Mouse (Mus musculus): Measurements from ENCODE around the gene Scap. TPM values are rescaled to one million over a fixed set of nuclear protein-coding genes. Genes with fewer than 3 reads are reported as not detected.

Scap gene
- 45.3 and 46.2 TPM in 2 replicates for polyA plus RNA-seq (2015; fragmentation: Nextera tagmentation; extraction: Ambion mirVana)

DNA sequence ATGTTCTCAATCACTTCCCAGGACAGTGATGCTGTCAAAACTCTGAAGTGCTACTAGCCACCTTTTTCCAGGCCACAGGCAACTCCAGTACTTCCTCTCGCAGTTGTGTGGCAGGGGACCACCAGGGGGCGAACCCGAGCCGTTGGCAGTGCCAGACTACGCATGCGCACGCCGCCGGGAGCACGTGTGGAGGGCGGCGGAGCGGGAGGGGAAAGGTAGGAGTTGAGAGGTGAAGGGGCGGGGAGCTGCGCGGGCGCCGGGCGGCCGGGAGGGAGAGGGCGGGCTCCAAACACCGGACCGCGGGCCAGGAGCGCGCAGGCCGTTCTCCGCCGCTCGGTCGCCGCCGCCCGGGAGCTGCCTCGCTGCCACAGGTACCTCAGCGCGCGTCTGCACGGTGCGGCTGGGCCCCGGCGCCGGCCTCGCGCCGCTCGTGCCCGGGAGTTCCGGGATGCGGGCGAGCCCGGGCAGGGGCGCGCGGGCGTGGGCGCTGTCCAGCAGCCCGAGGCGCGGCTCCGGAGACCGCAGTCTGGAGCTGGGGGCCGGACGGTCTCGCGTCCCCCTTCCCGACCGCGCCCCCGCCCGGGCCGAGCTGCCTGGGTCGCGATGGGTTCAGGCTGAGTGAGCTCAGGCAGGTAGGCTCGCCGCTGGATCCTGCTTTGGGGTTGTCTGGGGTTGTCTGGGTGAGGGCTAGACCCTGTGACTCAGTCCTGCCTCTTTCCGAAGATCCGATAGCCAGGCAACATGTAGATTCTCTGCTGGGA, at the start of gene Scap:
TSS of gene Scap (plus strand) at position 154 of the 761 bp plus-strand sequence.
- peaks cover 20% of the 10 kb centered on the region for H3K4me1 ChIP-seq (replicated peaks)
- 0% methylated on average over 43 of the region's 78 CpGs for WGBS
- no peaks in the 10 kb centered on the region for H3K36me3 ChIP-seq
- ATAC-seq (ENCODE audit: low FRiP score): peak; percentile 90
- no peaks in the 10 kb centered on the region for H3K9me3 ChIP-seq
- peak within 1 kb of the TSS; percentile 91 for H3K4me3 ChIP-seq
- H3K27ac ChIP-seq: peak within 1 kb of the TSS; percentile 48; the same call in 1 of the 2 replicates
- H3K9ac ChIP-seq: peak within 1 kb of the TSS; percentile 85
- H3K27me3 ChIP-seq: no peaks in the 10 kb centered on the region
- peak within 1 kb of the TSS; percentile 76 for H3K4me2 ChIP-seq

DNA sequence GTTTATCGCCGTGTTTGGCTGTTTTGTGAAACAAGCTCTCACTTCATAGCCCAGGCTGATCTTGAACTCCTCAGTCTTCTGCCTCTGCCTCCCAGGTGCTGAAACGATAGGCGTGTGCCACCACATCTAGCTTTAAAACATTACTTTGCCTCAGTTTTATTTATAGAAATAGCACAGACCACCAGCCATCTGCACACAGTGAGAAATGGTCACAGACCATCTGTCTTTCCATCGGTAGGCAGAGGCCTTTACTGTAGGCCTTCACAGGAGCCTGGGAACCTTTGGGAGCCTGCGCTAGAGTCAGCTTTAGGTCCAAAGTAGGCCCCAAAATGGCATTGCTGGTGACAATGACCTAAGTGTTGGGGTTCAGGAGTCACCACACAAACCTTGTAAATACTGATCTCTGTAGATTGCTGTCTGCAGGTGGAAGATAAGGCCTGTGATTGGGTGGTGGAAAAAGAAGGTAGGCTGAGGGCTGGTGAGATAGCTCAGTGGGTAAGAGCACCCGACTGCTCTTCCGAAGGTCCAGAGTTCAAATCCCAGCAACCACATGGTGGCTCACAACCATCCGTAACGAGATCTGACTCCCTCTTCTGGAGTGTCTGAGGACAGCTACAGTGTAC, 48.9 kb upstream of the Scap start:
- Histone ChIP-seq H3K9ac (no peak overlapping the region), H3K27me3 (no peaks in the 10 kb centered on the region), H3K36me3 (no peaks in the 10 kb centered on the region), H3K4me2 (no peak overlapping the region), H3K9me3 (no peaks in the 10 kb centered on the region), H3K4me1 (replicated peaks) (0 out of 2 replicates have a peak, but pooled peaks cover 2% of the 10 kb centered on the region), H3K4me3 (no peak overlapping the region), H3K27ac (no peak overlapping the region)
- WGBS: 95% methylated on average over 10 of the region's 10 CpGs
- no peak for ATAC-seq (ENCODE audit: low FRiP score)

- Histone ChIP-seq H3K4me3 (no peak overlapping the region), H3K9me3 (no peaks in the 10 kb centered on the region), H3K4me2 (no peak overlapping the region), H3K4me1 (replicated peaks) (0 out of 2 replicates have a peak, but pooled peaks cover 2% of the 10 kb centered on the region), H3K9ac (no peak overlapping the region), H3K36me3 (no peaks in the 10 kb centered on the region), H3K27me3 (no peaks in the 10 kb centered on the region), H3K27ac (peak overlapping the region; percentile 60)
- 58% methylated on average over 7 of the region's 7 CpGs for WGBS
- ATAC-seq (ENCODE audit: low FRiP score): peak; percentile 52
These were observed 45.7 kb upstream of the Scap start for GRCm38 (mm10) chr9:110287321-110287924.

DNA sequence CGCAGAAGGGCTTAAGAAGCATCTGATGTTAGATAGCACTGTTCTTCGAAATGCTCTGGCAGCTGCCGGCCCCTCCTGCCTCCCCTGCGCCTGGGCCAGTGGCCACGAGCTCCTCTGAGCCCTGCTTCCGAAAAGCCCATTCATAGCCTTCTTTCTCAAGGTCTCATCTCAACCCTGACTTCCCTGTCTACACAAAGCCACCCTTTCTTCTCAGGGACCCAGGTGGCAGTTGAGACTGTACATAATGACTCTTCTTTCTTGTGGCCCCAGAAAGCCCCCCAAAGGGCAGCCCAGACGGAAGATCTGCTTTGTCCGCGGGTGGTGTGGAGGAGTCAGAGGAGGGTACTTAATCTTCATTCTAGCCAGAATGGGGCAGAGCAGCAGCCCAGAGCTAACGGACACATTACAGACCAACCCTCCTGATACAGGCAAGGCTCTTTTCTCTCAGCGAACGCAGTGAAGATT, 39.8 kb upstream of the Scap start:
- no peaks in the 10 kb centered on the region for H3K27me3 ChIP-seq
- peaks cover 9% of the 10 kb centered on the region for H3K4me1 ChIP-seq (replicated peaks)
- ATAC-seq (ENCODE audit: low FRiP score): no peak
- 0 out of 2 replicates have a peak overlapping the region, but pooled peaks have one; percentile 19 for H3K9ac ChIP-seq
- no peak overlapping the region for H3K4me2 ChIP-seq
- H3K36me3 ChIP-seq: no peaks in the 10 kb centered on the region
- no peaks in the 10 kb centered on the region for H3K9me3 ChIP-seq
- no peak overlapping the region for H3K4me3 ChIP-seq
- WGBS: 49% methylated on average over 12 of the region's 12 CpGs
- no peak overlapping the region for H3K27ac ChIP-seq

GRCm38 (mm10) chr9:110293873-110294415, 39.1 kb upstream of the Scap start:
- H3K9ac ChIP-seq: 0 out of 2 replicates have a peak overlapping the region, but pooled peaks have one; percentile 19
- no peaks in the 10 kb centered on the region for H3K36me3 ChIP-seq
- 86% methylated on average over 13 of the region's 13 CpGs for WGBS
- peaks cover 9% of the 10 kb centered on the region for H3K4me1 ChIP-seq (replicated peaks)
- H3K9me3 ChIP-seq: no peaks in the 10 kb centered on the region
- ATAC-seq (ENCODE audit: low FRiP score): no peak
- no peak overlapping the region for H3K4me2 ChIP-seq
- no peak overlapping the region for H3K27ac ChIP-seq
- H3K4me3 ChIP-seq: no peak overlapping the region
- no peaks in the 10 kb centered on the region for H3K27me3 ChIP-seq

- Histone ChIP-seq H3K36me3 (no peaks in the 10 kb centered on the region), H3K27me3 (no peaks in the 10 kb centered on the region), H3K4me3 (no peak overlapping the region), H3K9ac (no peak overlapping the region), H3K4me1 (replicated peaks) (peaks cover 9% of the 10 kb centered on the region), H3K4me2 (no peak overlapping the region), H3K9me3 (no peaks in the 10 kb centered on the region), H3K27ac (no peak overlapping the region)
- WGBS: 53% methylated on average over 3 of the region's 3 CpGs
- no peak for ATAC-seq (ENCODE audit: low FRiP score)
These were observed 38.3 kb upstream of the Scap start for GRCm38 (mm10) chr9:110294786-110295185.

DNA sequence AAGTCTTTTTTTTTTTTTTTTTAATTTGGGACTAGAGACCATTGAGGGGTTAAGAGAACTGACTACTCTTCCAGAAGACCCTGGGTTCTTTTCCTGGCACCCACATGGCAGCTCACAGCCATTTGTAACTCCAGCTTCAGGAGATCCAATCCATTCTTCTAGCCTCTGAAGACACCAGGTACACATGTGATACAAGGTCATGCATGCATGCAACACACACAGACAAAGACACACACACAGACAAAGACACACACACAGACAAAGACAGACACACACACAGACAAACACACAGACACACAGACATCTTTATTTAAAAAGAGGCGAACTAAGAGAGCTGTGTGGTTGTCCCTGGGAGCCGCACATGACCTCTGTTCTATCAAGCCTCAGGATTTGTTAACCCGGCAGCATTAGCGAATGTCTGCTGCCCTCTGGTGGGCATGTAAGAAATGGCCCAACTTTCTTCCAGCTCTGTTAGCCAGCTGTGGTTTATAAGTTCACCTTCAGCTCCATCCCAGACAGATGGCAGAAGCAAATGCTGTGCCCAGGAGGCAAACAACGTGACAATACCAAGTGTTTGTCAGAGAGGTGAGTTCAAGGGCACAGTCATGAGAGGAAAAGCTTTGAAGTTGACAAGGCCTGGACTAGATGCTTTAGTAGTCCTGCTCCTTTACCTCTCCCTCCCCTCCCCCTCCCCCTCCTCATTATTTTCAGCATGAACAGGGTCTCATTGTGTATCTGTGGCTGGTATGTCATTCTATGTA, 36.0 kb upstream of the Scap start:
- Histone ChIP-seq H3K4me2 (no peak overlapping the region), H3K9ac (no peak overlapping the region), H3K36me3 (no peaks in the 10 kb centered on the region), H3K27me3 (no peaks in the 10 kb centered on the region), H3K4me1 (replicated peaks) (peaks cover 9% of the 10 kb centered on the region), H3K9me3 (no peaks in the 10 kb centered on the region), H3K4me3 (no peak overlapping the region), H3K27ac (no peak overlapping the region)
- peak; percentile 69 for ATAC-seq (ENCODE audit: low FRiP score)
- 3% methylated on average over 5 of the region's 5 CpGs for WGBS

DNA sequence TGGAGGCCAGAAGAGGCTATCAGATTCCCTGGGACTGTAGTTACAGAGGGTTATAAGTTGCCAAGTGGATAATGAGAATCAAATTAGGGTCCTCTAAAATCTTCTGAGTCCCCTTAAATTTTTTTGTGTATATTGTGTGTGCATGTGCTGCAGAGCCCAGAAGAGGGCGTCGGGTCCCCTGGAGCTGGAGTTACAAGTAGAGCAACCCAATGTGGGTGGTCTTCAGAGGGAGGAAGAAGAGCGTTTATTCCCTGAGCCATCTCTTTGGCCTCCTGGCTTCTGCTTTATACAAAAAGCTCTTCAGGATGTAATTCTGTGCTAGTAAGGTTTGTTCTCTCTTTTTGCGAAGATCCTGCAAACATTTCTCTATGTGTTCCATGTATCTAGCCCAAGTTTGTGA, 28.6 kb upstream of the Scap start:
- no peaks in the 10 kb centered on the region for H3K36me3 ChIP-seq
- ATAC-seq (ENCODE audit: low FRiP score): peak; percentile 36; the same call in 1 of the 2 replicates
- WGBS: 3% methylated on average over 4 of the region's 4 CpGs

DNA sequence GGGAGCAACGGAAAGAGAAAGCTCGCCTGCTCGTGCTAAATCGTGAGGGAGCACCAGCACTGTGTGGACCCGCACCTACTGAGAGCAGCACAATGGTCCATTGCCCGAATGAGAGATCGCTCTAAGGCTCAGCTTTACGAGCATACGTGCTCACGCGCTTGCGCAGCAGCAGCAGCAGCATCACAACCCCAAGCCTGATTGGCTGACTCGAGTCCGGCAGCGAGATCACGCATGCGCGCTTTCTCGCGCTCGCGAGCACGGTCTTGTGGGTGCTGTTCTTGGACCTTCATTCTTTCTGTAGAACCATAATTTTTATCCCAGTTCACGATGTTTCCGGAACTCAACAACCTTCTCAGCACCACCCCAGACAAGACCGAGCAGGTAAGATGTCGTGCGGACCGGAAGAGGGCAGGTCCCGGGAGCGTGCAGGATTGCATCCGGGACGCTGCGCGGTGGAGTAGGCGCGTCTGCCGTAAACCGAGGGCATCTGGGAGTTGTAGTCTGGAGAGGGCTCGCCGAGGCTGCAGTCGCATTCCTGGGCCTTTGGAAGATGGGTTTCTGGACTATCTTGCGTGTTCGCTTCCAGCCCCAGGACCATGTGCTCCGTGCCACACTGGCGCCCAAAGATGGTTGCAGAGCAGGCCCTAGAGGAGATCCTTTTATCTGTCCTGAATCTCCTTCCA, 28.0 kb upstream of the Scap start, which contains the start of gene Elp6:
TSS of gene Elp6 (plus strand) at position 205 of the 683 bp plus-strand sequence.
- Histone ChIP-seq H3K27me3 (no peaks in the 10 kb centered on the region), H3K4me2 (peak within 1 kb of the TSS; percentile 67), H3K4me1 (replicated peaks) (peaks cover 22% of the 10 kb centered on the region), H3K9me3 (no peaks in the 10 kb centered on the region), H3K27ac (peak within 1 kb of the TSS; percentile 96), H3K9ac (peak within 1 kb of the TSS; percentile 83), H3K36me3 (peaks cover 4% of the 10 kb centered on the region), H3K4me3 (peak within 1 kb of the TSS; percentile 56)
- under 1% methylated on average over 46 of the region's 46 CpGs for WGBS
- ATAC-seq (ENCODE audit: low FRiP score): peak; percentile 99

More for the DNA sequence above, 28.6 kb upstream of the Scap start:
- peak overlapping the region; percentile 56 for H3K4me3 ChIP-seq
- H3K4me1 ChIP-seq (replicated peaks): peaks cover 22% of the 10 kb centered on the region
- peak overlapping the region; percentile 96 for H3K27ac ChIP-seq
- H3K9ac ChIP-seq: peak overlapping the region; percentile 83
- peak overlapping the region; percentile 67 for H3K4me2 ChIP-seq
- no peaks in the 10 kb centered on the region for H3K27me3 ChIP-seq
- H3K9me3 ChIP-seq: no peaks in the 10 kb centered on the region

DNA sequence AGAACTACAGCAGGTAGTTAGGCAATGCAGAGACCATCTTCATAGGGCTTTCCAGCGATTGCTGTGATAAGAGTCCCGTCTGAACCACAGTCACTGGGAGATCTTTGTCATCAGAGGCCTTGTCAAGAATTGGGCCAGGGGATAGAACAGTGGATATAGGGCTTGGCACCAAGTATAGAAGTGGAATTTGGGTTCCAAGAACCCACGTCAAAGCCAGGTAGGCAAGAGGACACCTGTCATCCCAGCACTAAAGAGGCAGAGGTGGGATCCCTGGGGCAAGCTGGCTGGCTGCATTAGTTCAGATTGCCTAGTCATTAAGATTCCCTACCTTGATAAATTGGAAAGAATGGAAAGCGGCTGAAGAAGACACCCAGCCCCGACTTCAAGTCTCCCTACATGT, 26.7 kb upstream of the Scap start:
- 94% methylated on average over 5 of the region's 5 CpGs for WGBS
- Histone ChIP-seq H3K9ac (peak overlapping the region; percentile 83; the same call in 1 of the 2 replicates), H3K4me2 (peak overlapping the region; percentile 67), H3K4me1 (replicated peaks) (peaks cover 22% of the 10 kb centered on the region), H3K4me3 (no peak overlapping the region), H3K27ac (no peak overlapping the region), H3K36me3 (peaks cover 16% of the 10 kb centered on the region), H3K27me3 (no peaks in the 10 kb centered on the region), H3K9me3 (no peaks in the 10 kb centered on the region)
- ATAC-seq (ENCODE audit: low FRiP score): no peak

DNA sequence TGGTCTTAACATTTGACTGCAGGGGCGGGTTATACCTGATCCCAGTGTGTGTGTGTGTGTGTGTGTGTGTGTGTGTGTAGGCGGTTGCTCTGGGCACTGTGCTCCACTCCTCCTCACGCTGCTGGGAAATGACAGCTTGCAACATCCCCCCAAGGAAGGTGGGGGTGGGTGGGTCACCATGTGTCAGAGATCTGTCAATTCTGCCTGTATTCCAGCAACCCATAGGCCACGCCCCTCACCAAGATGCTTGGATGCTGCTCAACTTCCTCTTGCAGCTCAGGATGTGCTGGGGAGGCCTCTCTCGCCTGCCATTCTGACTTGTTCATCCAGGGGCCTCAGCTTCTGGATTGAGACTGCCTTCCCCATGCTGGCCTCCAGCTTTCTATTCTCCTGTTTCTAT, 18.4 kb upstream of the Scap start:
- Histone ChIP-seq H3K27ac (no peak overlapping the region), H3K9ac (no peak overlapping the region), H3K4me2 (no peak overlapping the region), H3K9me3 (no peaks in the 10 kb centered on the region), H3K4me3 (no peak overlapping the region), H3K4me1 (replicated peaks) (no peaks in the 10 kb centered on the region), H3K36me3 (peaks cover 92% of the 10 kb centered on the region), H3K27me3 (no peaks in the 10 kb centered on the region)
- no peak for ATAC-seq (ENCODE audit: low FRiP score)
- WGBS: 70% methylated on average over 5 of the region's 5 CpGs
